Mouse (Mus musculus) lung, adult 2 months (tissue): ENCODE data around the gene Mef2d.

Experiments used
- CTCF ChIP-seq: fragments of 200-500 bp; IDR thresholded peaks from 2 replicates; pipeline ENCODE4 v1.5.1; 2011; ENCODE audit warnings: mild to moderate bottlenecking, low read length, control low read depth; ENCODE audit not compliant: insufficient read depth
- POLR2A ChIP-seq: fragments of 200-500 bp; IDR thresholded peaks from 2 replicates; pipeline ENCODE4 v1.6.1; 2011; ENCODE audit warnings: low read depth, mild to moderate bottlenecking, control low read depth, low read length, borderline replicate concordance; ENCODE audit errors: extremely low read depth

DNA sequence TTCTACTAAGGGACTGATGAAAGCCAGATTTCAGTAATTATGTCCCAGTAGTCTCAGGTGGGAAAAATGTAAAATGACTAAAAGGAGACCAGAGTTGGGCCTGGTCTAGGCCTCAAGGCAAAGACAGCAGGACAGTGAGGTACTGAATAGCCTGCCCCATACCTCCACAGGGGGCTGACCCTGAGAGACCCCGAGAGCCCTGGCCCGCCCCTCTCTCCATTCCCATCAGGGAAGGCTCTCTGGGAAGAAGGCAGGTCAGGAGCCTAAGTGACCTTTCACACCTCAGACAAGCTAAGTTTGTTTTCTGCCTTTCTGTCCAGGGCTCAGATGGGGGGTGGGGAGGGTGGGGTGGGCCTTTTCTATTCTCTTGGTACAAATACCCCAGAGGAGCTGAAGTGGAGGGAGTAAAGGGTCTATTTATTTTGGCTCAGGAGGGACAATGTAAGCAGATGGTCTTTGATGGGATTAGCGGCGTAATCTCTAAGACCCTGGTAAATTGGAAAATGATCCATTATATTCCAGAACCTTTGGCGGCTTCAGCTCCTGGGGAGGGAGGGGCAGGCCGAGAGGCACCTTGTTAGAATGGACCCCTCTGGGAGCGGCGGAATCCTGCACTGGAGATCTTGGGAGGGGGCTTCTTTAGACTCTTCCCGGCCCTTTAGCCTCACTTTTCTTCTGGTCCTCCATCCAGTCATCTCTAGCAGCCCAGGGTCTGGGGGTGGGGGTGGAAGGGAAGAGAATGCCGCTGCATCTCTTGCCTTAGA is 55.8 kb downstream of the Mef2d start:
- no peak for TF ChIP-seq CTCF
- TF ChIP-seq POLR2A, result no peak
